Mouse (Mus musculus) liver, embryonic 14.5 days (tissue): ENCODE data around the gene Icam1.

Experiments
- CTCF ChIP-seq: IDR thresholded peaks from 2 replicates; pipeline ENCODE4 v1.5.1; 2016; ENCODE audit warnings: antibody characterized with exemption, low read depth, control low read depth
- EP300 ChIP-seq: IDR thresholded peaks from 2 replicates; pipeline ENCODE4 v1.6.1; 2016; ENCODE audit warnings: antibody characterized with exemption, low read depth

DNA sequence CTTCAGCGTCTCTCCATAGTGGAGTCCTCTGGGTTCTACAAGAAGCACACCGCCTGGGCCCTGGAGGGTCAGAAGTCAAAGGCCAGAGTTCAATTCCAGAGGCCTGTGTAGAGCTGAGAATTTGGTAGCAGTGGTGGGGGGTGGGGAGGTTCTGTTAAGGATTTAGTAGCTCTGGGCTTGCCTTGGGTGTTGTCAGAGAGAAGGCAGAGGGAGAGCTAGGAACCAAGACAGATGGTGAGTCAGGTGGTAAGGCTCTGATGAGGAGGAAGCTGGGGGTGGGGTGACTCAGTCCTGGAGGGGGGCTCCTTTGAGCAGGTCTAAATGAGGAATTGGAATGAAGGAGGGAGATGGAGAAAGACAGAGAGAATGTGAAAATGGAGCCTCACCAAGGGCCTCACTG lies 47.1 kb downstream of the Icam1 start:
- TF ChIP-seq CTCF (no peak), EP300 (no peak)
